Mouse (Mus musculus): ENCODE measurements around the gene Slc26a9. TPM values are rescaled to one million over a fixed set of nuclear protein-coding genes. Genes with fewer than 3 reads are reported as not detected.

The Slc26a9 gene
- polyA plus RNA-seq, 1 experiment, result 1.1 TPM

DNA sequence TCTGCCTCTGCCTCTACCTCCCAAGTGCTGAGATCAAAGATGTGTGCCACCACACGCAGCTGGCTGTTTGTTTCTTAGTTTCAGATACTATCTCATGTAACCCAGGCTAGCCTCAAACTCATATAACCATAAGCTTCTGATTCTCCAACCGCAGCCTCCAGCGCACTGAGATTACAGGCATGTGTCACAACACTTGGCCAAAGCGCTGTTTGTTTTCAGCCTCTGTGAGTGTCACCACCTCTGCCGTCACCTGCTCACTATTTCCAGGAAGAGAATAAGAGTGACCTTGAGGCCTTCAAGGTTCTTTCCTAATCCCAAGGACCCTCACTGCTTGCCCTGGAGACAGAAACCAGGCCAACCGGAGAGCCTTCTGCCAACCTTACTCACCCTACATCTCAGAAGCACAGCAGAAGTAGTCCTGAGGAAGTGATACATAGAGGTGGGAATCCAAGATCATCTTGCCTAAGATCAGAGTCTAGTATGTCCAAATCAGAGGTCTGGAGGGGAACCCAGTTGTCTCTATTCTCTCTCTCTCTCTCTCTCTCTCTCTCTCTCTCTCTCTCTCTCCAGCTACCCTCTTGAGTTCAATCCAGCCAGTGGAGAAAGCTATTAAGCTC lies 9.1 kb upstream of the Slc26a9 start:
- 71% methylated on average over 6 of the region's 6 CpGs for WGBS
- TF ChIP-seq CTCF (IDR thresholded peaks at IDR 0.05; ENCODE audit: borderline replicate concordance, control insufficient read depth, extremely low read depth, insufficient read depth, low read length, poor library complexity), result no peak
- TF ChIP-seq POLR2A (IDR thresholded peaks at IDR 0.05; ENCODE audit: control insufficient read depth, extremely low read depth, insufficient read depth, low read length, poor library complexity), result no peak
- Histone ChIP-seq H3K36me3 (ENCODE audit: control insufficient read depth, insufficient read depth, low read length) (no peaks in the 10 kb centered on the region), H3K27me3 (ENCODE audit: control insufficient read depth, insufficient read depth, low read length) (no peaks in the 10 kb centered on the region), H3K27ac (ENCODE audit: control insufficient read depth, insufficient read depth, low read length) (no peak overlapping the region), H3K4me1 (replicated peaks; ENCODE audit: control insufficient read depth, insufficient read depth, low read length) (no peaks in the 10 kb centered on the region; the same call in 1 of the 2 replicates), H3K4me3 (ENCODE audit: control insufficient read depth, insufficient read depth, low read length) (no peak overlapping the region)
- DNase-seq, result no peak

DNA sequence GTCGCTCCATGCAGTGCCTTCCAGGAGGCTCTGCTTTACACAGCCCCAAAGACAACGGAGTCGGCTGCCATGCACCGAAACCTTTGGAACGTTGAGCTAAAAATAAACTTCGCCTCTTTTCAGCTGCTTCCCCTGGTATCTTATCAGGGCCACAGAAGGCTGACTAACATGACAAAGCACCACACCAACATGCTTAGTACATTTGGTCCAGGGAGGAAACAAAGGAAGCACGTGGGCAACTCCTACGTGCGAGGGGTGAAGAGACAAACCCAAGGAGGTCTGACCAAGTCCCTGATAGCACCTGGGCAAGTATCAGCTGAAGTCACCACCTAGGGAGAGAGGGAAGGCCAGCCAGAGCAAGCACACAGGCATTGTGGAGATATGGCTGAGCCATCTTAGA lies 7.3 kb upstream of the Slc26a9 start:
- TF ChIP-seq POLR2A (IDR thresholded peaks at IDR 0.05; ENCODE audit: control insufficient read depth, extremely low read depth, insufficient read depth, low read length, poor library complexity) (no peak), CTCF (IDR thresholded peaks at IDR 0.05; ENCODE audit: borderline replicate concordance, control insufficient read depth, extremely low read depth, insufficient read depth, low read length, poor library complexity) (no peak)
- Histone ChIP-seq H3K27me3 (ENCODE audit: control insufficient read depth, insufficient read depth, low read length) (no peaks in the 10 kb centered on the region), H3K4me1 (replicated peaks; ENCODE audit: control insufficient read depth, insufficient read depth, low read length) (no peaks in the 10 kb centered on the region; the same call in 1 of the 2 replicates), H3K36me3 (ENCODE audit: control insufficient read depth, insufficient read depth, low read length) (no peaks in the 10 kb centered on the region), H3K27ac (ENCODE audit: control insufficient read depth, insufficient read depth, low read length) (no peak overlapping the region), H3K4me3 (ENCODE audit: control insufficient read depth, insufficient read depth, low read length) (no peak overlapping the region)
- WGBS, result 8% methylated on average over 9 of the region's 9 CpGs
- DNase-seq, result no peak

DNA sequence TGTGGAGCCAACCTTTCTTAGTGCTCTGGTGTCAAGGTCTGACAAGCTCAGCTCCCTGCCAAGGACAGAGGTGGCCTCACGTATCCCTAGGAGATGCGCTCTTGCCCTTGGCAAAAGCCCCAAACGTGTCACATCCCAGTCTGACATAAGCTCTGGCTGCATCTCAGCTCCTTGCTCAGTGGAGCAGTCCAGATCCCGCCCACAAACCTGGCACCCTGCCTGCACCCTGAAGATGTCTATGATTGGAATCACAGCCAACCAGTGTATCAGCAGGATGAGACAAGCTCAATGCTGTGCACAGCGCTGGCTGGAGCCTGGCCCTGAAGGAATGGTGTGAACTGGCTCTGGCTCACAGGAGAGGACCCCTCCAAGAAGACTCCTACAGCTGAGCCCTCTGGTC lies 6.6 kb upstream of the Slc26a9 start:
- 82% methylated on average over 5 of the region's 5 CpGs for WGBS
- no peaks in the 10 kb centered on the region; the same call in 1 of the 2 replicates for H3K4me1 ChIP-seq (replicated peaks; ENCODE audit: control insufficient read depth, insufficient read depth, low read length)
- H3K4me3 ChIP-seq (ENCODE audit: control insufficient read depth, insufficient read depth, low read length), result no peak overlapping the region
- no peak overlapping the region for H3K27ac ChIP-seq (ENCODE audit: control insufficient read depth, insufficient read depth, low read length)
- no peak for DNase-seq
- H3K27me3 ChIP-seq (ENCODE audit: control insufficient read depth, insufficient read depth, low read length), result no peaks in the 10 kb centered on the region
- TF ChIP-seq CTCF (IDR thresholded peaks at IDR 0.05; ENCODE audit: borderline replicate concordance, control insufficient read depth, extremely low read depth, insufficient read depth, low read length, poor library complexity) (no peak), POLR2A (IDR thresholded peaks at IDR 0.05; ENCODE audit: control insufficient read depth, extremely low read depth, insufficient read depth, low read length, poor library complexity) (no peak)
- no peaks in the 10 kb centered on the region for H3K36me3 ChIP-seq (ENCODE audit: control insufficient read depth, insufficient read depth, low read length)

DNA sequence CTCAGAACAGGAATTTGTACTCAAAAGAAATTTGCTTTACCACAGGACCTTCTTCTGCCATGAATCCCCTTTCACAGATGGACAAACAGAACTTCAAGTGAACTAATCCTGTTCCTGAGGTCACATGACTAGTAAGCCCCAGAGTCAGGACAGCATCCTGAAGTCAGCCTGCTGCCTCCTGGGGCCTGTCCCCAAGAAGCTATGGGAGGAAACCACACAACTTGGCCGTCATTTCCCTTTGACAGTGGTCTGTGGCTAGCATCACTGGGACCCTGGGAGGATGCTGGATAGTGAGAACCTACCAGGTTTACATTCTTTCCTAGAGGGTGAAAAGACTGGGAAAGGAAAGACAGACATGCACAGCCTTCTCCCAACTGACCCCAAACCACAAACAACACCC lies 5.1 kb upstream of the Slc26a9 start:
- Histone ChIP-seq H3K4me1 (replicated peaks; ENCODE audit: control insufficient read depth, insufficient read depth, low read length) (no peaks in the 10 kb centered on the region; the same call in 1 of the 2 replicates), H3K4me3 (ENCODE audit: control insufficient read depth, insufficient read depth, low read length) (no peak overlapping the region), H3K36me3 (ENCODE audit: control insufficient read depth, insufficient read depth, low read length) (no peaks in the 10 kb centered on the region), H3K27me3 (ENCODE audit: control insufficient read depth, insufficient read depth, low read length) (no peaks in the 10 kb centered on the region), H3K27ac (ENCODE audit: control insufficient read depth, insufficient read depth, low read length) (no peak overlapping the region)
- WGBS, result 17% methylated on average over 1 of the region's 1 CpGs
- TF ChIP-seq POLR2A (IDR thresholded peaks at IDR 0.05; ENCODE audit: control insufficient read depth, extremely low read depth, insufficient read depth, low read length, poor library complexity) (no peak), CTCF (IDR thresholded peaks at IDR 0.05; ENCODE audit: borderline replicate concordance, control insufficient read depth, extremely low read depth, insufficient read depth, low read length, poor library complexity) (no peak)
- no peak for DNase-seq

DNA sequence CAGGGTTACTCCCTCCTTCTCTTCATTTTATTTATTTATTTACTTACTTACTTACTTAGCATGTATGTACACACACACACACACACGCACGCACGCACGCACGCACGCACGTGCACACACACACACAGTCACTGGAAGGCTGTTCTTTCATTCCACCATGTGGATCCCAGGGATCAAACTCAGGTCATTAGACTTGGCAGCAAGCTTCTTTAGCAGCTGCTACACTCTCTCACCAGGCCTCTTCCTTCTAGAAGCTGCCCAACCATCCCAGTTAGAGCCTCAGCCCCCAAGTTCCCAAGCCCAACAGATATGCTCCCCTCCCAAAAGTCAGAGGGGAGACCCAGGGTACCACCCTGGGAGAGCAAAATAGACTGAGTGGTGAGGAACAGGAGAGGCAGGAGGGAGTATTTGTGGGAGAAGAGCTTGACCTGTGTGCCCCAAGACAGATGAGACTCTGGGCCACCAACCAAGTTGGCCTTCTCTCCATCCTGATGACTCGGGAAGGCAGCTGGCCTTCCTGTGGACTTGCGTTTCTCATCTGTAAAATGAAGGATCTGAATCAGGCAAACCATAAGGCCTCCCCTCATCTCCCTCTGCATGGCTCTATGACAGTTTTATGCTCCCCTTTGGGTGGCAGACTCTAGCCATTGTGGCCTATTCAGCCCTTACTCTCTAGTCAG lies 4.2 kb upstream of the Slc26a9 start:
- Histone ChIP-seq H3K36me3 (ENCODE audit: control insufficient read depth, insufficient read depth, low read length) (no peaks in the 10 kb centered on the region), H3K27ac (ENCODE audit: control insufficient read depth, insufficient read depth, low read length) (no peak overlapping the region), H3K4me1 (replicated peaks; ENCODE audit: control insufficient read depth, insufficient read depth, low read length) (no peaks in the 10 kb centered on the region; the same call in 1 of the 2 replicates), H3K27me3 (ENCODE audit: control insufficient read depth, insufficient read depth, low read length) (no peaks in the 10 kb centered on the region), H3K4me3 (ENCODE audit: control insufficient read depth, insufficient read depth, low read length) (no peak overlapping the region)
- 98% methylated on average over 9 of the region's 9 CpGs for WGBS
- TF ChIP-seq CTCF (IDR thresholded peaks at IDR 0.05; ENCODE audit: borderline replicate concordance, control insufficient read depth, extremely low read depth, insufficient read depth, low read length, poor library complexity) (no peak), POLR2A (IDR thresholded peaks at IDR 0.05; ENCODE audit: control insufficient read depth, extremely low read depth, insufficient read depth, low read length, poor library complexity) (no peak)
- no peak for DNase-seq

DNA sequence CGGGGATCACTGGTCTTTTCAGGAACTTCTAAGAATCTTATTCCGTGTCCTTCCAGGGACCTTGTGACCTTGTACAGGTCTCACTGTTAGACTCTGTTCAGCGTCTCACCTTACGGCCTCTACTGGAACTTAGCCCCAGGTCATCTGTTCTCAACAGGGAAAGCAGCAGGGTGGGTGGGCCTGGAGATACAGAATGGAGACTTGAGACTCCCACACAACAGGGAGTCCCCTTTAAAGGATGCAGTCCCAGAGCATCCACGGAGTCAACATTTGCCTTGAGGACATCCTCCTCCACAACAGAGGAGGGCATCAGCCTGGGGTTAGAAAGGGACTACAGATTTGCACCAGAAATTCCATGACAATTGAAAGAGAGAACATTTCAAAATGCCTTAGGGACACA lies 1.6 kb downstream of the Slc26a9 start:
- Histone ChIP-seq H3K27me3 (ENCODE audit: control insufficient read depth, insufficient read depth, low read length) (no peaks in the 10 kb centered on the region; the same call in 1 of the 2 replicates), H3K36me3 (ENCODE audit: control insufficient read depth, insufficient read depth, low read length) (no peaks in the 10 kb centered on the region), H3K4me3 (ENCODE audit: control insufficient read depth, insufficient read depth, low read length) (no peak overlapping the region), H3K27ac (ENCODE audit: control insufficient read depth, insufficient read depth, low read length) (no peak overlapping the region), H3K4me1 (replicated peaks; ENCODE audit: control insufficient read depth, insufficient read depth, low read length) (no peaks in the 10 kb centered on the region)
- 93% methylated on average over 5 of the region's 5 CpGs for WGBS
- no peak for TF ChIP-seq POLR2A (IDR thresholded peaks at IDR 0.05; ENCODE audit: control insufficient read depth, extremely low read depth, insufficient read depth, low read length, poor library complexity)
- no peak for TF ChIP-seq CTCF (IDR thresholded peaks at IDR 0.05; ENCODE audit: borderline replicate concordance, control insufficient read depth, extremely low read depth, insufficient read depth, low read length, poor library complexity)
- DNase-seq, result no peak
